Mouse (Mus musculus) A20 (cell line): ENCODE measurements at regions not wholly inside any gene's neighbourhood (a gene's known extent, or its start where the extent isn't known, plus 50 kb on each side); places are given as distances from the start of the nearest gene placed in this dataset.

Source experiments
- DNase-seq: peaks from one replicate; pipeline ENCODE4 v3.0.0-alpha.2; 2011; ENCODE audit warnings: low read depth, low spot score

- DNase-seq = no peak
Observed at GRCm38 (mm10) chr15:59954345-59954744, 62.1 kb downstream of the 4933412E24Rik start.

- DNase-seq = no peak
Observed at GRCm38 (mm10) chr15:59953857-59954256, 62.6 kb downstream of the 4933412E24Rik start.

GRCm38 (mm10) chr15:59950617-59951216 is 65.7 kb downstream of the 4933412E24Rik start:
- DNase-seq = peak; percentile 45

GRCm38 (mm10) chr15:59945208-59945607 is 71.2 kb downstream of the 4933412E24Rik start:
- DNase-seq = no peak

- DNase-seq = no peak
Observed at GRCm38 (mm10) chr15:59936486-59936885, 79.9 kb downstream of the 4933412E24Rik start.

GRCm38 (mm10) chr15:59913860-59914259 is 102.6 kb downstream of the 4933412E24Rik start:
- no peak for DNase-seq

GRCm38 (mm10) chr15:59908300-59908699 is 108.1 kb downstream of the 4933412E24Rik start:
- no peak for DNase-seq

GRCm38 (mm10) chr15:59905832-59906797 is 110.3 kb downstream of the 4933412E24Rik start:
- DNase-seq = peak; percentile 26

GRCm38 (mm10) chr15:59904741-59905140 is 111.7 kb downstream of the 4933412E24Rik start:
- no peak for DNase-seq

- DNase-seq = no peak
Observed at GRCm38 (mm10) chr15:59888996-59889395, 127.4 kb downstream of the 4933412E24Rik start.

GRCm38 (mm10) chr15:59888131-59888459 is 128.3 kb downstream of the 4933412E24Rik start:
- no peak for DNase-seq

- peak; percentile 11 for DNase-seq
Observed at GRCm38 (mm10) chr15:59887381-59888130, 128.9 kb downstream of the 4933412E24Rik start.

- no peak for DNase-seq
Observed at GRCm38 (mm10) chr15:59886036-59886435, 130.4 kb downstream of the 4933412E24Rik start.

- DNase-seq = no peak
Observed at GRCm38 (mm10) chr15:59882444-59882843, 134.0 kb downstream of the 4933412E24Rik start.

- no peak for DNase-seq
Observed at GRCm38 (mm10) chr15:59880426-59880825, 136.0 kb downstream of the 4933412E24Rik start.

GRCm38 (mm10) chr15:59879311-59879710 is 137.1 kb downstream of the 4933412E24Rik start:
- DNase-seq = no peak

GRCm38 (mm10) chr15:59876279-59876742 is 140.1 kb downstream of the 4933412E24Rik start:
- peak; percentile 17 for DNase-seq

GRCm38 (mm10) chr15:59866701-59867100 is 149.7 kb downstream of the 4933412E24Rik start:
- DNase-seq = peak; percentile 41

GRCm38 (mm10) chr15:59864746-59865499 is 151.5 kb downstream of the 4933412E24Rik start:
- DNase-seq = peak; percentile 48

GRCm38 (mm10) chr15:59852271-59853000 is 164.0 kb downstream of the 4933412E24Rik start:
- no peak for DNase-seq
